Mouse (Mus musculus): ENCODE measurements at regions not wholly inside any gene's neighbourhood (a gene's known extent, or its start where the extent isn't known, plus 50 kb on each side); places are given as distances from the start of the nearest gene placed in this dataset.

DNA sequence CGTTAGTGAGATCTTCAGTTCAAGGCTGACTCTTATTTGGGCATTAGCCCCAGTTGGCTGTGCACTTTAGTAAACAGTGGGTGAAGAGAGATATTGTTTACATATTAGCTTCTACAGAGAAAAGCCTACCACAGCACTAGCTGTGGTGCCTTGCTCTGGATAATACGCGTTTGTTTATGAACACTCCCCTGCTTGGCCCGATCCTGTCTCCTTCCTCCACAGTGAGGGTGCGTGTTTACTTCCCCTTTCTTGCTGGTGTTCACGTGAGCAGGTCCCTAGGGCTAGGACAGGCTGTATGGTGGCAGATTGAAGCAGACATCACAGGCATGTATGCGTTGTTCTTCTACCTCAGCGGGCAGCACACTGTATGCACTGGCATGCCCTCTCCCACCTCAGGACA is 423.1 kb downstream of the Glrx3 start:
- TF ChIP-seq CTCF (IDR thresholded peaks at IDR 0.05; ENCODE audit: low read depth) (no peak), EP300 (IDR thresholded peaks at IDR 0.05; ENCODE audit: low read depth) (no peak)
